Mouse (Mus musculus) lung, embryonic 15.5 days (tissue): ENCODE data around the gene Fntb. TPM values are rescaled to one million over a fixed set of nuclear protein-coding genes. Genes with fewer than 3 reads are reported as not detected.
"Not testable (repeated sequence)": the region's sequence is repeated elsewhere in the genome, so short reads cannot be mapped to it uniquely, and the experiment has no call there.

Experiments
- ATAC-seq: fragments of 200-750 bp; cut with Nextera tagmentation; 2 replicates; pipeline ENCODE4 v1.8.0; 2017; ENCODE audit warnings: moderate number of reproducible peaks, borderline replicate concordance; ENCODE audit not compliant: low FRiP score, low TSS enrichment; ENCODE audit errors: extremely low read depth
- H3K27ac ChIP-seq: fragments of 300-500 bp; sonication (generic); 2 replicates; pipeline ENCODE4 v1.5.1; 2015; ENCODE audit warnings: moderate library complexity, mild to moderate bottlenecking, inconsistent platforms
- H3K27me3 ChIP-seq: fragments of 300-500 bp; sonication (generic); 2 replicates; pipeline ENCODE4 v1.6.1; 2015; ENCODE audit warnings: inconsistent platforms
- H3K36me3 ChIP-seq: fragments of 300-500 bp; sonication (generic); 2 replicates; pipeline ENCODE4 v1.6.1; 2015; ENCODE audit warnings: inconsistent platforms
- H3K4me1 ChIP-seq: fragments of 300-500 bp; sonication (generic); 2 replicates; pipeline ENCODE4 v1.6.1; 2015; ENCODE audit warnings: inconsistent platforms
- H3K4me2 ChIP-seq: fragments of 300-500 bp; sonication (generic); 2 replicates; pipeline ENCODE4 v1.6.1; 2015; ENCODE audit warnings: inconsistent platforms, mild to moderate bottlenecking, moderate library complexity
- H3K4me3 ChIP-seq: fragments of 300-500 bp; sonication (generic); 2 replicates; pipeline ENCODE4 v1.5.1; 2015; ENCODE audit warnings: mild to moderate bottlenecking, inconsistent platforms
- H3K9ac ChIP-seq: fragments of 300-500 bp; sonication (generic); 2 replicates; pipeline ENCODE4 v1.6.1; 2015; ENCODE audit warnings: inconsistent platforms
- H3K9me3 ChIP-seq: fragments of 300-500 bp; sonication (generic); 2 replicates; pipeline ENCODE4 v1.6.1; 2016; ENCODE audit warnings: inconsistent platforms
- WGBS: fragments of 180-500 bp; shearing (Covaris S2); methylation state at CpG from one replicate; pipeline ENCODE4 v1.1.7; 2015; 5-methylcytosine and 5-hydroxymethylcytosine counted together
- polyA plus RNA-seq: library from polyadenylated mRNA; unstranded; fragments of >200 nt; fragmentation: Nextera tagmentation; extraction: Ambion mirVana; gene quantifications from 2 replicates; pipeline ENCODE4 v1.2.1, GENCODE M21; 2015

Fntb gene
- polyA plus RNA-seq, 1 experiment from 2014 or later = 37.8 TPM

GRCm38 (mm10) chr12:76844346-76845061 is 79.1 kb downstream of the Fntb start:
- Histone ChIP-seq H3K9me3 (no peaks in the 10 kb centered on the region), H3K4me3 (no peak overlapping the region), H3K27me3 (no peaks in the 10 kb centered on the region), H3K9ac (no peak overlapping the region), H3K27ac (no peak overlapping the region), H3K4me2 (no peak overlapping the region), H3K4me1 (no peaks in the 10 kb centered on the region), H3K36me3 (no peaks in the 10 kb centered on the region)
- ATAC-seq = no peak
- 85% methylated on average over 15 of the region's 15 CpGs for WGBS

GRCm38 (mm10) chr12:76852419-76852818 is 87.0 kb downstream of the Fntb start:
- Histone ChIP-seq H3K4me3 (no peak overlapping the region), H3K9ac (no peak overlapping the region), H3K27ac (no peak overlapping the region), H3K9me3 (no peaks in the 10 kb centered on the region), H3K36me3 (no peaks in the 10 kb centered on the region), H3K4me1 (no peaks in the 10 kb centered on the region), H3K4me2 (no peak overlapping the region), H3K27me3 (no peaks in the 10 kb centered on the region)
- 80% methylated on average over 2 of the region's 2 CpGs for WGBS
- no peak for ATAC-seq

- 79% methylated on average over 1 of the region's 1 CpGs for WGBS
Observed at GRCm38 (mm10) chr12:76853378-76854142, 88.2 kb downstream of the Fntb start.

GRCm38 (mm10) chr12:76857087-76857486 is 91.7 kb downstream of the Fntb start:
- no peak overlapping the region for H3K9ac ChIP-seq
- no peak overlapping the region for H3K27ac ChIP-seq
- WGBS = 85% methylated on average over 10 of the region's 10 CpGs
- no peaks in the 10 kb centered on the region for H3K9me3 ChIP-seq
- no peak overlapping the region for H3K4me2 ChIP-seq
- H3K4me3 ChIP-seq = no peak overlapping the region
- no peaks in the 10 kb centered on the region for H3K36me3 ChIP-seq
- no peaks in the 10 kb centered on the region for H3K27me3 ChIP-seq
- no peaks in the 10 kb centered on the region for H3K4me1 ChIP-seq
- no peak for ATAC-seq

More at GRCm38 (mm10) chr12:76853378-76854142, 88.2 kb downstream of the Fntb start:
- no peak for ATAC-seq
- Histone ChIP-seq H3K4me3 (no peak overlapping the region), H3K27me3 (no peaks in the 10 kb centered on the region), H3K36me3 (no peaks in the 10 kb centered on the region), H3K4me2 (no peak overlapping the region), H3K27ac (no peak overlapping the region), H3K9me3 (no peaks in the 10 kb centered on the region), H3K9ac (no peak overlapping the region), H3K4me1 (no peaks in the 10 kb centered on the region)

GRCm38 (mm10) chr12:76858788-76859187 is 93.4 kb downstream of the Fntb start:
- not testable (repeated sequence) for ATAC-seq, H3K36me3 ChIP-seq, H3K27me3 ChIP-seq, H3K4me3 ChIP-seq, H3K4me2 ChIP-seq, H3K9ac ChIP-seq, H3K9me3 ChIP-seq, H3K27ac ChIP-seq, H3K4me1 ChIP-seq
- WGBS = 82% methylated on average over 6 of the region's 6 CpGs

- WGBS = 80% methylated on average over 11 of the region's 11 CpGs
- ATAC-seq = no peak
- no peaks in the 10 kb centered on the region for H3K9me3 ChIP-seq
- H3K9ac ChIP-seq = no peak overlapping the region
- no peaks in the 10 kb centered on the region for H3K27me3 ChIP-seq
- peaks cover 2% of the 10 kb centered on the region; the same call in 1 of the 2 replicates for H3K36me3 ChIP-seq
- no peak overlapping the region for H3K4me3 ChIP-seq
- no peaks in the 10 kb centered on the region for H3K4me1 ChIP-seq
- H3K27ac ChIP-seq = no peak overlapping the region
- H3K4me2 ChIP-seq = no peak overlapping the region
Observed at GRCm38 (mm10) chr12:76863651-76864050, 98.3 kb downstream of the Fntb start.

GRCm38 (mm10) chr12:76865266-76865665 is 99.9 kb downstream of the Fntb start:
- Histone ChIP-seq H3K9me3 (no peaks in the 10 kb centered on the region), H3K4me3 (no peak overlapping the region), H3K27me3 (no peaks in the 10 kb centered on the region), H3K4me2 (no peak overlapping the region), H3K27ac (no peak overlapping the region), H3K36me3 (peaks cover 2% of the 10 kb centered on the region; the same call in 1 of the 2 replicates), H3K9ac (no peak overlapping the region), H3K4me1 (no peaks in the 10 kb centered on the region)
- no peak for ATAC-seq
- 81% methylated on average over 13 of the region's 13 CpGs for WGBS

- Histone ChIP-seq H3K9me3 (no peaks in the 10 kb centered on the region), H3K4me1 (no peaks in the 10 kb centered on the region), H3K27me3 (no peaks in the 10 kb centered on the region), H3K4me3 (no peak overlapping the region), H3K9ac (no peak overlapping the region), H3K27ac (peak overlapping the region; percentile 67), H3K4me2 (no peak overlapping the region), H3K36me3 (peaks cover 2% of the 10 kb centered on the region; the same call in 1 of the 2 replicates)
- 49% methylated on average over 10 of the region's 10 CpGs for WGBS
- peak; percentile 52; the same call in 1 of the 2 replicates for ATAC-seq
Observed at GRCm38 (mm10) chr12:76867586-76868280, 102.3 kb downstream of the Fntb start.

GRCm38 (mm10) chr12:76868463-76869198 is 103.2 kb downstream of the Fntb start:
- H3K9ac ChIP-seq = no peak overlapping the region
- H3K27ac ChIP-seq = no peak overlapping the region
- 63% methylated on average over 14 of the region's 14 CpGs for WGBS
- H3K27me3 ChIP-seq = no peaks in the 10 kb centered on the region
- no peak overlapping the region for H3K4me2 ChIP-seq
- no peak for ATAC-seq
- H3K4me3 ChIP-seq = no peak overlapping the region
- H3K36me3 ChIP-seq = peaks cover 2% of the 10 kb centered on the region; the same call in 1 of the 2 replicates
- no peaks in the 10 kb centered on the region for H3K4me1 ChIP-seq
- no peaks in the 10 kb centered on the region for H3K9me3 ChIP-seq

GRCm38 (mm10) chr12:76869561-76869960 is 104.2 kb downstream of the Fntb start:
- H3K4me3 ChIP-seq = no peak overlapping the region
- 75% methylated on average over 7 of the region's 7 CpGs for WGBS
- H3K4me2 ChIP-seq = no peak overlapping the region
- H3K27me3 ChIP-seq = no peaks in the 10 kb centered on the region
- no peaks in the 10 kb centered on the region for H3K4me1 ChIP-seq
- H3K27ac ChIP-seq = no peak overlapping the region
- ATAC-seq = no peak
- no peak overlapping the region for H3K9ac ChIP-seq
- H3K9me3 ChIP-seq = no peaks in the 10 kb centered on the region
- H3K36me3 ChIP-seq = peaks cover 6% of the 10 kb centered on the region; the same call in 1 of the 2 replicates

- Histone ChIP-seq H3K27ac (no peak overlapping the region), H3K4me2 (no peak overlapping the region), H3K27me3 (no peaks in the 10 kb centered on the region), H3K9ac (no peak overlapping the region), H3K9me3 (no peaks in the 10 kb centered on the region), H3K4me1 (no peaks in the 10 kb centered on the region), H3K4me3 (no peak overlapping the region), H3K36me3 (0 out of 2 replicates have a peak, but pooled peaks cover 10% of the 10 kb centered on the region)
- 87% methylated on average over 7 of the region's 7 CpGs for WGBS
- no peak for ATAC-seq
Observed at GRCm38 (mm10) chr12:76872767-76873316, 107.5 kb downstream of the Fntb start.
